Mouse (Mus musculus): ENCODE results near the gene AL732309.1. TPM values are rescaled to one million over a fixed set of nuclear protein-coding genes. Genes with fewer than 3 reads are reported as not detected.
"Not testable (repeated sequence)": the region's sequence is repeated elsewhere in the genome, so short reads cannot be mapped to it uniquely, and the experiment has no call there.

Gene AL732309.1
- total and polyA plus RNA-seq, 3 experiments, result 3.1 to 22.6 (median 3.2) TPM

DNA sequence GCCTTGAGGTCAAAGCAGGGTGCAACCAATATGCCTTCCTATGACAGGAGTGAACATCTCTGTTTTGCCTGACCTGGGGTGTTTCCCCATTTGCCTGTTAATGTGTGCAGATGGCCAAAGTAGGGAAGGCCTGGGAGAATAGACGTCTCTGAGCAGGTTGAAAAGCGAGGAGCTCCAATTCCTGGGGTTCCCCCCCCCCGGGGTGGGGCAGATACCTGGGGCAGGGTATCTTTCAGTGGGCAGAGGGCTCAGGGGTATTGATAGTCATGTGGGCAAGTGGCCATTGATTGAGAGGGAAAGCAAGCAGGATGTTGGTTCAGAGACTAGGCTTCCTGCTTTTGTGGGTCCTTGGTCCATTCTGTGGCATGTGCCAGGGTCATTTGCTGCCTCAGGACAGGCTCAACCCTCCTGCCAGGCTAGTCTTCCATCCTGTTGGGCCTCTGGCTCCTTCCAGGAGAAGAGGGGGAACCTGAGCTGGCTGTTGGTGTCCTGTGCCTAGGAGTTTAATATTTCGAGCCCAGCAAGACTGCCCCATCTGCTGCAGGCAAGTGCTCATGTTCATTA, 21.2 kb upstream of the AL732309.1 start:
- no peak for DNase-seq

DNA sequence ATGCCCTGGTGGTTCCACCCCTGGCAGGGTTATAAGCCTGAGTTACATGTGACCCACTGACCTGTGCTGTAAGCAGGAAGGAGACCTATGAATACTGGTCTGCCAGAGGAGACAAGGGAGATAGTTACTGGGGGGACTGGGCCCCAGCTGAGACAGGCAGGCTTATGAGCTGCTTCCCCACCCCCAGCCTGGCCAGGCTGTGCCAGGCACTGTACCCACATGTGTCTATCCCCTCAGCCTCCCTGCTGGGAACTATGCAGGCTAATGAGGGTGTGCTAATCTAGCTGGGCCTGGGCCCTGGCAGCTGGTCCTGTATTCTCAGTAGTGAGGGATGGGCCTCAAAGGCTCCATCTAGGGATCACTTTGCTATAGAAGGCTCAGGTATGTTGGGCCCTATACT, 20.6 kb upstream of the AL732309.1 start:
- no peak for DNase-seq

- peak; percentile 24 for DNase-seq
Observed at GRCm38 (mm10) chr2:25266720-25267119, 20.1 kb upstream of the AL732309.1 start.

- DNase-seq, result no peak
Observed at GRCm38 (mm10) chr2:25265897-25266656, 19.4 kb upstream of the AL732309.1 start.

- DNase-seq, result no peak
Observed at GRCm38 (mm10) chr2:25264851-25265250, 18.2 kb upstream of the AL732309.1 start.

DNA sequence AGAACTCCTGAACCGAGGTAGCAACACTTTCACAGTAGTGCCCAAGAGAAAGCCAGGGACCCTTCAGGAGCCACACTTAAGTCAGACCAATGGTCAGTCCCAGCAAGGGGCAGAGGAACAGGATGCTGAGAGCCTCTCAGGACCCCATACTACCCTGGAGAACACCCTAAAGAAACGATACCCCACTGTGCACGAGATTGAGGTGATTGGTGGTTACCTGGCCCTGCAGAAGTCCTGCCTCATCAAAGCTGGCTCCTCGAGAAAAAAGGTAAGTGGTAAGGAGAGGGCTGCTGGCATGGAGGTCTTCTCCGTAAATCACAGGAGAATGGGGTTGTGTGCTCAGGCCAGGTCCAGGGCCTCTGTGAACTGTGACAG, 17.6 kb upstream of the AL732309.1 start:
- DNase-seq, result no peak

GRCm38 (mm10) chr2:25263623-25264285, 17.1 kb upstream of the AL732309.1 start:
- DNase-seq, result no peak

- DNase-seq, result peak; percentile 70
Observed at GRCm38 (mm10) chr2:25262795-25263622, 16.3 kb upstream of the AL732309.1 start.

DNA sequence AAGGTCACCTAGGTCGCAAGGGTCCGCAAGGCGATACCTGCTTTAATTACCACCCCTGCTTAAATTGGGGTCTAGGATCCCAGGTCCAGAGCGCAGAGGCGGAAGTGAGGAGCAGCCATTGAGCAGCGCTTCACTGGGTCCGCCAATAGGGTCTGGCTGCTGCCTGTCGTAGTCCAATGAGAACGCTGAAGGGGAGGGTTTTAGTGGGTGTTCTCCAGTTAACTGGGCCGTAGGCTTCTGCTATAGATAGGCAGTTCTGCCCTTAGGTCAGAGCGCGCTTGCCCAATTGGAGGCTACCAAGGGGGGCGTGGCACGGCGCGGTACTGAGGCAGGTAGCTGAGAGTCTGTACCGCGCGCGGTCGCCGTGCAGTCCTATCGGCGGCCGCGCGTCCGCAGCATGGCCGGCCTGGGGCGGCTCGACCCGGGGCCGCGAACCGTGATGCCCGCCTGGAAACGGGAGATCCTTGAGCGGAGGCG, 15.7 kb upstream of the AL732309.1 start, which contains the start of gene Tprn:
Tprn (plus strand) TSS at position 328 of the 477 bp plus-strand sequence.
- peak; percentile 98 for DNase-seq

DNA sequence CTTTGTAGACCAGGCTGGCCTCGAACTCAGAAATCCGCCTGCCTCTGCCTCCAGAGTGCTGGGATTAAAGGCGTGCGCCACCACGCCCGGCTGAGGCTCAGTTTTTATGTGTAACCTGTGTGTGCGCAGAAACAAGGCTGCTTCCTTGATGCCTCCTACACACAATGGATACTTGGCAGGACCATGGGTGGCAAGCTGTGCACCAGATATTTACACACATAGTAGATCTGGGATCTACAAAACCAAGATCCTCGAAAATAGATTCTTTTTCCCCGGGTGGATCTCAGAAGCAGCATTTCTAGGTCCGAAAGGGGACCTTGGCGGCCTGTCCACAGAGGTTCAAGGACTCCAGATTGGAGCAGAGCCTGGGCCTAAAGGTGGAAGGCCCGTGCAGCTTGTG, 15.2 kb upstream of the AL732309.1 start:
- no peak for DNase-seq

DNA sequence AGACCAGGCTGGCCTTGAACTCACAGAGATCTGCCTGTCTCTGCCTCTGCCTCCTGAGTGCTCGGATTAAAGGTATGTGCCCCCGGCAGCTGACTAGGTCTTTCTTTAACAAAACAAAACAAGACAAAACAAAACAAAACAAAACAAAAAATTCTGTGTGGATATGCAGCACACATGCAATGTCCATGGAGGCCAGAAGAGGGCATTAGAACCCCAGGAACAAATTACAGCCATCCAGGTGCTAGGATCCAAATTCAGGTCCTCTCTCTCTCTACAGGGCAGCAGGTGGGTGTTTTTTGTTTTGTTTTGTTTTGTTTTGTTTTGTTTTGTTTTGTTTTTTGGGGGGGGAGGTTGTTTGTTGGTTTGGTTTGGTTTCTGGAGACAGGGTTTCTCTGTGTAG, 12.2 kb upstream of the AL732309.1 start:
- no peak for DNase-seq

- not testable (repeated sequence) for DNase-seq
Observed at GRCm38 (mm10) chr2:25257250-25257649, 10.6 kb upstream of the AL732309.1 start.

DNA sequence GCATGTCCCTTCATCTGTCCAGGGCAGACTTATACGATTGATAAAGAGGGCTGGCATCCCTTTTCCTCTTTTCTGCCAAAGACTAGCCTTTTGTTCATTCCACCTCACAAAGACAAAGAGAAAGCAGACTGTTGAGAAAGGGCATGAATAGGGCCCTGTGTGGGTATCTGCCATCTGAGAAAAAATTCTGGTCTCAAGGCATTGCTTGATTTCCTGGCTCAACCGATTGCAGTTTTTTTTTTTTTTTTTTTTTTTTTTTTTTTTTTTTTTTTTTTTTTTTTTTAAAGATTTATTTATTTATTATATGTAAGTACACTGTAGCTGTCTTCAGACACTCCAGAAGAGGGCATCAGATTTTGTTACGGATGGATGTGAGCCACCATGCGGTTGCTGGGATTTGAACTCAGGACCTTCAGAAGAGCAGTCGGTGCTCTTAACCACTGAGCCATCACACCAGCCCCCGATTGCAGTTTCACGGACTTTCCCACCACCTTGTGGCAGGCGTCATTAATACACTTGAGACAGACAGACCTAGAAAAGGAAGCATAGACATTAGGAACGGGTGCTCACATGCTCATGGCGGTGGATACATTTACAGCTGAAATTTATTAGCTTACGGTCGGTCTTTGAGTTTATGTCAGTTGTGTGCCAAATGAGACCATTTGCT, 9.9 kb upstream of the AL732309.1 start:
- not testable (repeated sequence) for DNase-seq

DNA sequence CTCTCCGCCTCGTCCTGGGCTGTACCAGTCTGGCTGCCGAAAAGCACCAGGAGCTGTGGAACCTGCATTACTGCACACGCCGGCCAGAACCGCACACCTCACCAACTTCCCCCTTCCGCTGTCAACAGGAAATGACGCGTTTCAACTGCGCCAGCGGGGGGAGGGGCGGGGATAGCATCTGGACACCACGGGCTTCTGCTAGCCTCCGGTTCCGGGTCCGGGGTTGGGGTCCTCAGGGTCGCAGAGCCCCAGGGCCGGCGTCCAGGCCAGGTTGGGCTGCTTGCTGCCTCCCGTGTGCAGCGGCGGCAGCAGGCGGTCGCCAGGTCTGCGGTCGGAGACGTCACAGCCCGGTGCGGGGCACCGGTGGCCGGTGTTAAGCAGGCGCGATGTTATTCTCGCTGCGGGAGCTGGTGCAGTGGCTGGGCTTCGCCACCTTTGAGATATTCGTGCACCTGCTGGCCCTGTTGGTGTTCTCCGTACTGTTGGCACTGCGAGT, 8.7 kb upstream of the AL732309.1 start, which contains the start of gene Tmem203:
Tmem203 (plus strand) TSS at position 156 of the 496 bp plus-strand sequence.
- peak; percentile 92 for DNase-seq

- no peak for DNase-seq
Observed at GRCm38 (mm10) chr2:25252331-25252730, 5.7 kb upstream of the AL732309.1 start.

DNA sequence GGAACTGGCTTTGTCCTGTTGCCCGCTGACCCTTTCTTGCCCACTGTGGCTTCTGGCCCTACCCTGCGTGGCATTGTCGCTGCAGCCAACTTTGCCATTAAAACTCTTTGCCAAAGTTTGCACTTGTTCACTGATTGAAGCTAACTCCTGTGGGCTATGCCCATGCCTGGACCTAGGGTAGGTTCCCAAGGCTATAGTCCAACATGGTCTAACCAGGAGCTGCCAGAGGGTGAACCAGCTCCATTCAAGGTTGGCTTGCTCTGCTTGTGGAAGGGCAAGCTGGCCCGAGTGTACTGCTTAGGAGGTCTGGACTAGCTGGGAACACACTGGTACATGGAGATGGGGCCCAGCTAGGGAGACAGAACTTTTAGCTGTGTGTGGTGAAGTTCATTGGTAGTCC, 2.5 kb downstream of the AL732309.1 start:
- DNase-seq, result no peak

GRCm38 (mm10) chr2:25243342-25243741, 3.3 kb downstream of the AL732309.1 start:
- DNase-seq, result no peak

- DNase-seq, result no peak
Observed at GRCm38 (mm10) chr2:25242101-25242506, 4.6 kb downstream of the AL732309.1 start, which contains the start of the genes Rnf208 and Cysrt1. TSS of gene Rnf208 (plus strand) at chr2:25242255. TSS of gene Cysrt1 (minus strand) at chr2:25242452.

DNA sequence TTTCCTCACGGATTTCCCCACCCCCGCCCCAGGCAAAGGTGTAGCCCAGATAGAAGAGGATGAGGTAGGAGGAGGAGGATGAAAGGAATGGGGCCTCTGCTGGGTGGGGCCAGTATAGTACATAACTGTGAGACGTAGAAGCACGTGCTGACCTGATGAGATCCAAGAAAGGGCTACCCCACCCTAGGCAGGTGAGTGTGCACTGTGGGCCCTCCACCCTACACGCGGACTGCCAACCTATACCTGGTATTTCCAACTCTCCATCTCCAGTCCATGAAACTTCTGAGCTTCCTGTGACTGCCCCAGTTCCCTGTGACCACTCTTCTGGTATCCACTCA, 5.3 kb downstream of the AL732309.1 start:
- no peak for DNase-seq

DNA sequence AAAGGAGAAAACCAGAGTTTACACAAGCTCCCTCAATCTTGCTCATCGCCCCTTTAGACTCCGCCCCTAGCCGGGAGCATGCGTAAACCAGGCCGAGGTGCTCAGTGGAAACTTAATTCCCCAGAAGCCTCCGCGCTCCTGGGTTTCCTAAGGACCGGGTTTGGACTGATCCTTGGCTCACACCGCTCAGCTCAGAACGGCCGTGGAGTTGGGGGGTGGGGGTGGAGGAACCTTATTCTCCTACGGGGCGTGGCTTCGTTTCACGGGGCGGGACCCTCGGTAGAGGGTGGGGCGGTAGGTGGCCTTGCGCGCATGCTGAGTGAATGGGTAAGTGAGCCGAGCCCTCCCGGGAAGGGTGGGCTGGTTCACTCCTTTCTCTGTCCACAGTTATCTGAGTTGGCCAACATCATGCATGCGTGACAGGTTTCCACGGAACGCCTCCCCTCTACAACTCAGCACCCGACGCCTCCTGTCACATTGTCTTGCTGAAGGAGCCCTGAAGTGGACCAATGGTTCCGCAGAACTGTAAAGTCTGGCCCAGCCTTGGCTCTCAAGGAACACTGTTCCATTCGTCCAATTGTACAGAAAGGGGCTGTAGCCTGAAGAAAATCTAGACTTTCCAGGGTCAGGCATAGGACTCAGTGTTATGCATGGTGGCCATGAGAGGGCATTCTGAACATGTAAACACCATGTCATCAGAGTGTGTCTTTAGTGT, 5.8 kb downstream of the AL732309.1 start:
- DNase-seq, result peak; percentile 86

DNA sequence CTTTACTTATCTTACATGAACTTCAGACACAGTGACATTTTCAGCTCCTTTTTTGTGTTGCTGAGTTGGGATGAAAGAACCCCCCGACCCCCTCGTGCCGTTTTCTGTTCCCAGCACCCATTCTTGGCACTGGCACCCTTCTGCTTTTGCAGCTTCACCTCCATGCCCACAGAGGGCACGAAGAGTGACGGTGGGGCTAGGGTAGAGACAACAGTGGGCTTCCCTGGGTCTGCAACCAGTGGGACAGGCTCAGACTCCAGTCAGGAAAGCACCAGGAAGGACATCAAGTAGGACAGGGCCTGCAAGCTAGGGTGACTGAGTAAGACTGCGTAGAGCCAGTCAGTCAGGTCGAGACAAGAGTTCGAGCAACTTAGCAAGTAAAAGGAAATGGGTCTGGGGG, 6.4 kb downstream of the AL732309.1 start:
- DNase-seq, result no peak
